Mouse (Mus musculus): Measurements from ENCODE around the gene Zbtb7b.
"Not testable (repeated sequence)": the region's sequence is repeated elsewhere in the genome, so short reads cannot be mapped to it uniquely, and the experiment has no call there.

Gene Zbtb7b

GRCm38 (mm10) chr3:89394006-89394893, at the start of gene Zbtb7b:
TSS of gene Zbtb7b (minus strand) at chr3:89394776.
- DNase-seq (ENCODE audit: low spot score), result peak; percentile 83

GRCm38 (mm10) chr3:89440691-89441090, 46.1 kb upstream of the Zbtb7b start:
- DNase-seq (ENCODE audit: low spot score), result no peak

GRCm38 (mm10) chr3:89437269-89437668, 42.7 kb upstream of the Zbtb7b start:
- no peak for DNase-seq (ENCODE audit: low spot score)

GRCm38 (mm10) chr3:89436176-89437113, 41.9 kb upstream of the Zbtb7b start, which contains the start of gene Pbxip1:
TSS of gene Pbxip1 (plus strand) at chr3:89436706.
- peak; percentile 44 for DNase-seq (ENCODE audit: low spot score)

- no peak for DNase-seq (ENCODE audit: low spot score)
Observed at GRCm38 (mm10) chr3:89435041-89435440, 40.5 kb upstream of the Zbtb7b start.

- no peak for DNase-seq (ENCODE audit: low spot score)
Observed at GRCm38 (mm10) chr3:89434532-89434931, 40.0 kb upstream of the Zbtb7b start.

GRCm38 (mm10) chr3:89432606-89433005, 38.0 kb upstream of the Zbtb7b start:
- no peak for DNase-seq (ENCODE audit: low spot score)

GRCm38 (mm10) chr3:89430171-89431159, 35.9 kb upstream of the Zbtb7b start, which contains the start of gene Pygo2:
TSS of gene Pygo2 (plus strand) at chr3:89430214.
- DNase-seq (ENCODE audit: low spot score), result peak; percentile 89

- DNase-seq (ENCODE audit: low spot score), result not testable (repeated sequence)
Observed at GRCm38 (mm10) chr3:89429021-89429420, 34.4 kb upstream of the Zbtb7b start.

- DNase-seq (ENCODE audit: low spot score), result no peak
Observed at GRCm38 (mm10) chr3:89425876-89426275, 31.3 kb upstream of the Zbtb7b start.

- no peak for DNase-seq (ENCODE audit: low spot score)
Observed at GRCm38 (mm10) chr3:89425141-89425525, 30.6 kb upstream of the Zbtb7b start.

GRCm38 (mm10) chr3:89424416-89425140, 30.0 kb upstream of the Zbtb7b start:
- DNase-seq (ENCODE audit: low spot score), result no peak

- DNase-seq (ENCODE audit: low spot score), result no peak
Observed at GRCm38 (mm10) chr3:89422556-89423205, 28.1 kb upstream of the Zbtb7b start.

- DNase-seq (ENCODE audit: low spot score), result no peak
Observed at GRCm38 (mm10) chr3:89421810-89422473, 27.4 kb upstream of the Zbtb7b start.

GRCm38 (mm10) chr3:89421002-89421774, 26.6 kb upstream of the Zbtb7b start:
- DNase-seq (ENCODE audit: low spot score), result peak; percentile 59

- DNase-seq (ENCODE audit: low spot score), result no peak
Observed at GRCm38 (mm10) chr3:89420421-89420820, 25.8 kb upstream of the Zbtb7b start.

- DNase-seq (ENCODE audit: low spot score), result no peak
Observed at GRCm38 (mm10) chr3:89419981-89420380, 25.4 kb upstream of the Zbtb7b start.

GRCm38 (mm10) chr3:89419571-89419970, 25.0 kb upstream of the Zbtb7b start:
- DNase-seq (ENCODE audit: low spot score), result peak; percentile 44

GRCm38 (mm10) chr3:89418861-89419250, 24.3 kb upstream of the Zbtb7b start:
- peak; percentile 66 for DNase-seq (ENCODE audit: low spot score)

Measured in urinary bladder, postnatal 25 days (tissue).